Mouse (Mus musculus): ENCODE measurements at regions not wholly inside any gene's neighbourhood (a gene's known extent, or its start where the extent isn't known, plus 50 kb on each side); places are given as distances from the start of the nearest gene placed in this dataset.

DNA sequence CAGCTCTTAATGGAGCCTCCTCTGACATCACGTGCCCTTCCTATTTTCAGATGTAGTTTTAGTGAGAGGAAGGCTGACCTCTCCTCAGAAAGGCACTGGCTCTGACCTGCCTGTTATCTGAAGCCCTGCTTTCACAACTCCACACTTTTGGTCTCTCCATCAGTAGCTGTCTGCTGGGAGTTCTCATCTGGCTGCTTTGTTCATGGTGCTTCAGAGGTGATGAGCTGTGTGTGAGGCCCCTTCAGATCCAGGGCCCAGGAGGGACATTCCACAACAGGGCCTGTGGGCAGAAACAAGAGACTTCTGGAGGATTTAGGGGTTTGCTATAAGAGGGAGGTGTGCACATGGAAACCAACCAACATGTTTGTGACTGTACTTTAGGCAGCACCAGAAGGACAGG lies 50.8 kb upstream of the Fhl2 start:
- no peak for DNase-seq (ENCODE audit: low spot score)

- no peak for DNase-seq (ENCODE audit: low spot score)
Observed at GRCm38 (mm10) chr1:43250281-43250680, 53.5 kb upstream of the Fhl2 start.

- DNase-seq (ENCODE audit: low spot score) = no peak
Observed at GRCm38 (mm10) chr1:43251356-43251755, 54.6 kb upstream of the Fhl2 start.

DNA sequence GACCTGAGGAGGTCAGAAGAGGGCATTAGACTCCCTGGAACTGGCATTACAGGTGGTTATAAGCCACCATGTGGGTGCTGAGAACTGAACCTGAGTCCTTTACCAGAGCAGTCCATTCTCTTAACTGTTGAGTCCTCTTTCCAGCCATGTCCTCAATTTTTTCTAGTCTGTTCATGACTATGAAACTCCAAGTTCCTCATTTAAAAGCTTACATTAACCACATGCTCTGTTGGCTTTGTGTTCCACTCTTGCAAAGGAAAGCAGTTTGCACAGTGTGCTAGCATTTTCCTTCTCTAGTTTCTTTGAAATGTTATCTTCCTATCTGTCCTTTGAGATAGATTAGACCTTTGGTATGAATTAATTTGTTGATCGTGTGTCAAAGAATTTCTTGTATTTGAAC lies 57.3 kb upstream of the Fhl2 start:
- DNase-seq (ENCODE audit: low spot score) = no peak

DNA sequence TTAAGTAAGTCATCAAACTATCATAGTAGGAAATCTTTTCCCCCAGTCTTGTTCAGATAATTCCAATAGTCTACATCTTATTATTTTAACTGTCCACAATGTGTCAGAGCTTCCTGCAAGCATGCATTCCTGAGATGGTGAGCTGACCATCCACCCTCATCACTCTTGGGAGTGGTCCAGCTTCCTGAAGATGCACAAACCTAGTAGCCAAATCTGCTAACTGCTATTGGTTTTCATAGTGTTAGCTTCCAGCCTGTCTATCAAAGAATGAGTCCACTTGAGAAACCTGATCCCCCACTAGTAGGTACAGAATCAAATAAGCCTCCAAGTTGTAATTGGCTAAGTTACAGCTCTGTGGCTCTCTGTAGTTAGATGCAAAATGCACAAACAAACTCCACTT lies 59.3 kb upstream of the Fhl2 start:
- no peak for DNase-seq (ENCODE audit: low spot score)

GRCm38 (mm10) chr1:43257909-43258308 lies 61.1 kb upstream of the Fhl2 start:
- no peak for DNase-seq (ENCODE audit: low spot score)

DNA sequence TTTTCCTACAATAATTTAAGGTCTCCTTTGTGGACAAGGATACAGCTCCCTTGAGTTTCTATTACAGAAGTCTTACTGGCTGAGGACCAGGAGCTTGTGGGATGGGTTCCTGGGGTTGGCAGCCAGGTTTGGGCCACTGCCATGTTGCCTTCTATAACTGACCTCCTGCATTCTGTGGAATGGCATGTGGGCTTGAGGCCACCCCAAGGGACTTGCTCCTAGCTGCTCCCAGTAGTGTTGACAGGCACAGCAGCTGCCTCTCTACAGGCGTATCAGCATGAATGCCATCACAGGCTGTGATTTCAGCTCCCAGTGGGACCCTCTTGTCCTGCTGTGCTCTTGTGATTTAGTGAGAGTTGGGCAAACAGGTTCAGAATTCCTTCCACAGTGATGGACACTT lies 63.1 kb upstream of the Fhl2 start:
- DNase-seq (ENCODE audit: low spot score) = no peak

GRCm38 (mm10) chr1:43260491-43260890 lies 63.7 kb upstream of the Fhl2 start:
- DNase-seq (ENCODE audit: low spot score) = no peak

GRCm38 (mm10) chr1:43264407-43264889 lies 67.7 kb upstream of the Fhl2 start:
- peak; percentile 81 for DNase-seq (ENCODE audit: low spot score)

DNA sequence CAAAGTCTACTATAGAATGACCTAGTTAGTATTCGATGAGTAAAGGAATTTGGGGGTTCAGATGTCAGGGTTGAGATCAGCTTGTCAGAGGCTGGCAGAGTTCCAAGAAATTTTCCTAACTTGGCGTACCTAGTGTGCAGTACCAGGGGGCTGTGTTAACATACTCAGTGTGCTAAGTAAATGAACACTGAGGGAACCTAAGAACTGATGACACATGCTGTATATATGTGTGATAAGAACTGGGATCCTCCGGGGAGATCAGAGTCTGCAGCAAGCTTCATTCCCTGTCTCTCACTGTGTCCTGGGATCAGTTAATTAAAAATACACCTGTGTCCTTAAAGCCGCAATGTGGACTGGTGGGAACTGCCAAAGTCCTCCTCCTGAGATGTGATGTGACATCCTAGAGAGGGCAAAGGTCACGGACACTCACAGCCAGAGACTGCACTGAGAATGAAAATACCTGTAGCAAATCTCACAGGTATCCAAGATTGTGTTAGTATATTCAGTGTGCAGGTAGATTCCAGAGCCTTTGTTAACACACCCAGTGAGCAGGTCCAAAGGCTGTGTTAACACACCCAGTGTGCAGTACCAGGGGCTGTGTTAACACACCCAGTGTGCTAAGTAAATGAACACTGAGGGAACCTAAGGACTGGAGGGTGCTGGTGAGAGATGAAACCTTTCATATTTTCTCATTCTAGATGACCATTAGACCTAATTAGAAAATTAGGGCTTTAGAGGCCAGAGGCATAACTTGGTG lies 69.1 kb upstream of the Fhl2 start:
- DNase-seq (ENCODE audit: low spot score) = no peak

DNA sequence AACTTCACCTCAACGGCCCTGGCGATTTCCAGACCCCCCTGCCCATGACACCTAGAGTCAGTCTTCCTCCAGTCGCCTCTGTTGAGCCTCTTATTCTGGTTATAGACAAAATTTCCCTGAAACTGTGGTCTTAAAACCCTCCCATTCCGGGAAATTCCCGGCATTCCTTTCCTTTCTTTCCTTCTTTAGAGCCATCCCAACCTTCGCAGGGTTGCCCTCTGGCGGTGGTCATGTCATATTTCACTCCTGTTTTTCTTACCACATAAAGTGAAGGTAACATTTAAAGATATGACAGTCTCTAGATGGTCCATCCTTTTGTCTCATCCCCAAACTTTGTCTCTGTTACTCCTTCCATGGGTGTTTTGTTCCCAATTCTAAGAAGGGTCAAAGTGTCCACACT lies 72.9 kb upstream of the Fhl2 start:
- DNase-seq (ENCODE audit: low spot score) = no peak

- no peak for DNase-seq (ENCODE audit: low spot score)
Observed at GRCm38 (mm10) chr1:43273236-43273868, 76.6 kb upstream of the Fhl2 start.

GRCm38 (mm10) chr1:43291736-43292135 lies 95.0 kb upstream of the Fhl2 start:
- no peak for DNase-seq (ENCODE audit: low spot score)

- no peak for DNase-seq (ENCODE audit: low spot score)
Observed at GRCm38 (mm10) chr1:43292561-43292960, 95.8 kb upstream of the Fhl2 start.

- DNase-seq (ENCODE audit: low spot score) = no peak
Observed at GRCm38 (mm10) chr1:43294221-43295012, 97.6 kb upstream of the Fhl2 start.

DNA sequence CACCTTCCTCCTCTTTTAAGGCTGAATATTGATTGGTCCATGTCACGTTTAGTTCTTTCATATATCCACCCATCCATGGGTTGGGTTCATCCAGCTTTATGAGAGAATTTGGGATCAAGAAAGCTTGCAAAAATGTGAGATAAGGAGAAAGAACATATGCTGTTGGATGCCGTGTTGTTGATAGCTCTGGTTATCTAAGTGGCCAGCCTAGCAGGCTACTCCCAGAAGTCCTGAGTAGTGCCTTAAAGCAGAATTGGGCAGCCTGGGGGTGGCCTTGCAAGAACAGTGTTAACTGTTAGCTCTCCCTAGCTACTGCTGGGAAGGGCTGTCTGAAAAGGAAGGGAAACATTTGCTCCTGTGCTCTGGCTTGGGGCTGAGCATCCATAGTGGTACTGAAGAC lies 100.8 kb upstream of the Fhl2 start:
- DNase-seq (ENCODE audit: low spot score) = no peak

DNA sequence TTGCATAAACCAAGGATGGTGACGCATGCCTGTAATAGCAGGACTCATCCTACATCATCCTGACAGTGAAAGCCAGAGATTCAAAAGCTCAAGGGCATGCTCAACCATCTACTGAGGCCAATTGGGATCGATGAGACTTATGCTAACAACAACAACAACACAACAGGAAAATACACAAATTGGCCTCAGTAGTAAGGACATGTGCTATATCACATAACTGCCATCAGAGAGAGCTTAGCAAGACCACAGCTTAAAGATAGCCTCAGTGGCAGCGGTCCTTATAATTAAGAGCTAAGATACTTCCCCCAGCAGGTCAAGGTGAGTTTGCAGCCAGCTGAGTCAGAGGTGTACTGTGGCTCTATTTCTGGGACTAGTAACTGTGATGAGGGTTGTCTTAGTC lies 102.0 kb upstream of the Fhl2 start:
- DNase-seq (ENCODE audit: low spot score) = no peak

DNA sequence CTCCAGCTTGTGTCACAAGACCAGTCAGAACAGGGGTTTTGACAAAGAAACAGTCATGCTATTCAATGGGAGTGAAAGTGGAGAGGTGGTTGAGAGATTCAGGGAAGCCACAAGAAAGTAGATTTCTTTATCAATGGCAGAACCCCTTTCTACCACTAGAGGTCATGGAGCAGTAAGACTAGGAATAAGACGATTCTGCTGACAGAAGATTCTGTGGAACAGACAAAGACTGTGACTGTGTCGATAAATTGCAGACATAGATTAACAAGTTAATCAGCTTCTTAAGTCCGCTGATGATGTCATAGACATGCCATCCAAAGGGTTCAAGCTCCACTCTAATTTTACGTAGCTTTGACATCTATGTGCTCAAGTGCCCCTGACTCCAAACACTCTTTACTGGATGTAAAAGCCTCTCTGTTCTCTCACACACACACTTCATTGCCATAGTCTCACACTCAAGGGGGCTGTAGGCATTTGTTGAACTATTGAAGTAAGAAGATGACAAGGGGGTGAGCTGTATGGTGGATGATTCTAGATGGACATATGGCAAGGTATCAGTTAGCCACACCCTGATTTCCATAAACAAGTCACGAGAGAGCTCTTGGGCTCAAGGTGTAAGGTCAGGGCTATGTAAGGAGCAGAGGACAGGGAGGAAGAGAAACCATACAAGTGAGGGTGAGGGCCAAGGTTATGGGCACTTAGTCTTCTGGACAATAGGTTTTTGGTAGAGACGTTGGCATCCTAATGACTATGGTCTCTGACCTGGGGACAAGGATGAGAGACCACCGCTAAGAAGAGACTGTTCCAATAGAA lies 102.9 kb upstream of the Fhl2 start:
- no peak for DNase-seq (ENCODE audit: low spot score)

DNA sequence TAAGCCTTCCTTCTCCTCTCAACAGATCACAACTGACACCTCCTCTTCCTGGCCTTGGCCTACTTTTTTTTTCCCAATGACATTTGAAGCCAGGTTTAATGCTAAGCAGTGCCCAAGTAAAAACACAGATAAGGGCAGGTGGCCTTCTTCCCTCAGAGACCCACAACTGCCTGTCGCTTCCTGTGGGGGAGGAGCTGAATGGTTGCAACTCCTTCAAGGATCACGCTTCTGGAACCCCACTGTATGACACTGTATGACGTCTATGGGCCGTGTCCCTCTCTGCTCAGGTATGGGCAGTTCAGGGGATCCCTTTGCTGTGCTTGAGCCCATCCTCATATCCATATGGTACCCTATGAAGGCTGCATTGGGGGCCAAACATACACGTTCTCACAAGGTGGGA lies 103.9 kb upstream of the Fhl2 start:
- no peak for DNase-seq (ENCODE audit: low spot score)

DNA sequence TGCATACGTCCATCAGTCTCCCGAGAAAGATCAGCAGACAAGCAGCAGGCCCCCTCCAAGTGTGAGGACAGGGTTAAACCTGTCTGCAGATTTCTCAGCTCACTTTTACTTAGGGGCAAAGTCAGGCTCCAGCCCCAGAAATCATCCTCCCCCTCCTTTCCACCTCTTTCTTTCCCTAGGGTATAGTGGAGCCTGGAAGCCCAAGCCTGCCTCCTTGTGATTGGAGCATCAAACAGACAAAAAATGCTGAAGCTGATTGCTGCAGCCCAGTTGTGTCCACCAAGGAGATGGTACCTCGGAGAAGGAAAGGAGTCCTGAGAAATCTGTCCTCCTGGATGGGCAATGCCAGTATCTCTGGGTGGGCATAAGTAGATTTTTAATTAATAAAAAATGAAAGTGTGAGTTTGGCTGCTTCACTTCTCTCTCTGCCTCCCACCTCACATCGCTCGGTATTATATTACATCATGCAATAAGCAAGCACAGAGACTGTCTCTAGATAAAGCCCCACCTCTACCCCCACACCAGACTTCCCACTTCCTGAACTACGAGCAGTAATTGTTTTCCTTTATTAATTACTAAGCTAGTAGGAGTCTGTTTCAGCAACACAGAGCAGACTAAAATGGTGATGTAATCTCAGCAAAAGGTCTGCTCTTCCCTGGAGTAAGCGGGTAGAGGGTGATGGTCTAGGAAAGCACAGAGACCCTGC lies 105.2 kb upstream of the Fhl2 start:
- no peak for DNase-seq (ENCODE audit: low spot score)

GRCm38 (mm10) chr1:43302657-43303056 lies 105.9 kb upstream of the Fhl2 start:
- DNase-seq (ENCODE audit: low spot score) = no peak

All from ovary, postnatal 14 days (tissue).